Mouse (Mus musculus) embryo, embryonic 11 days (tissue): ENCODE results near the gene Stk16.

Experiments
- DNase-seq: peaks from one replicate; pipeline ENCODE4 v3.0.0-alpha.2; 2015

Gene Stk16

GRCm38 (mm10) chr1:75210136-75211087, at the start of gene Stk16, which contains the start of gene Glb1l:
Stk16 (plus strand) TSS chr1:75210838.
Glb1l (minus strand) TSS chr1:75210813.
- DNase-seq = peak; percentile 96

DNA sequence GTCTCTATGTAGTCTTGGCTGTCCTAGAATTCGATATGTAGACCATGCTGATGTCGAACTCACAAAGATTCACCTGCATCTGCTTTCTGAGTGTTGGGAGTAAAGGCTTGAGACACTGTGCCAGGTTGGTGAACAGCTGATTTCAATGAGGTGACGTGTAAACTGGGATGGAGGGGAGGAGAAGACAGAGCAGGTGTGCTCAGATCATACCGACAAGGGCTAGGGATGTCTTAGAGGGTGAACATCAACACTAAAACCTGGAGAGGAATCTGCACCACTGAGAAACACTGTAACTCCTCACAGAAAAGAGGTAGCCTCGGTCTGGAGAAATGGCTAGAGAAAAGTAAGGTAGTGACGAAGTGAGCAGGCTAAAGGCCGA, 42.6 kb upstream of the Stk16 start:
- DNase-seq = no peak

DNA sequence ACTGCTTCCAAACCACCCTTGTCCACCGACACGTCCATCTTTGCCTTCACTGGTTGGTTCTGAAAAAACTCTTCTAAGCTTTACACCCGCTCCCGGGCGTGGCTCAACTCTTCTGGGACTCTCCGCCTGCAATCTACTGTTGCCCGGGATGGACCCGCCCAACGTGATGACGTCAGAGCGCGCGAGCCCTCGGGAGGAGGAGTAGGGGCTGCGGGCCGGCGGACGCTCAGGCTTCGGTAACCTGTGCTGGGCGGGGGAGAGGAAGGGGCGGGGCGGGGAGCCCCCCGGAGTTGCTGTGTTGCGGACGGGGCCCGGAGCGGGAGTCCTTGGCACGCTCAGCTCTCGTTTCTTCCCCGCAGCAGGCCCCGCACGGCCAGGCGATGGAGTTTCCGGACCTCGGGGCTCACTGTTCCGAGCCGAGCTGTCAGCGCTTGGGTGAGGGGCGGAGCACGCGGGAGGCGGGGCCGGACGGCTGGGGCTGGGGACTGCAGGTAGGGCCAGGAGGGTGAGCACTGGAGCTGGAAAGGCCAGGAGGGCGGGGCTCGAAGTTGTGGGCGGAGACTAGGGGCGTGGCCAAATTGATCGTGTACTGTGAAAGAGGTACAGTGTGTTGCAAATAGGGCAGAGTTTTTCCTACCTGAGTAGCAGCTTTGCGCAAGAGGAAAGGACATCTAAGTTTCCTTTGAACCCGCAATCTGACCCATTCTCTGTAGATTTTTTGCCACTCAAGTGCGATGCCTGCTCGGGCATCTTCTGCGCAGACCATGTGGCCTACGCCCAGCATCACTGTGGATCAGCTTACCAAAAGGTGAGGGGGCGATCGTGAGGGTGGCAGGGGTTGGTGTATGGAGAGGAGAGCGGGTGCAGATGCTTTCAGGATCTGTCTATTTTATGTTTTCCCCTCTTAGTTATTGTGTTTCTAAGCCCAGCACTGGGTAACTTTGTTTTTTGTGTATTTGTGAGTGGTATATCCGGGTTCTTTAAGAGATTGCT, 41.9 kb upstream of the Stk16 start, which contains the start of gene Zfand2b:
Zfand2b (plus strand) TSS at position 175 of the 993 bp plus-strand sequence.
- peak; percentile 97 for DNase-seq

GRCm38 (mm10) chr1:75179334-75180104, 31.1 kb upstream of the Stk16 start:
- DNase-seq = peak; percentile 2

DNA sequence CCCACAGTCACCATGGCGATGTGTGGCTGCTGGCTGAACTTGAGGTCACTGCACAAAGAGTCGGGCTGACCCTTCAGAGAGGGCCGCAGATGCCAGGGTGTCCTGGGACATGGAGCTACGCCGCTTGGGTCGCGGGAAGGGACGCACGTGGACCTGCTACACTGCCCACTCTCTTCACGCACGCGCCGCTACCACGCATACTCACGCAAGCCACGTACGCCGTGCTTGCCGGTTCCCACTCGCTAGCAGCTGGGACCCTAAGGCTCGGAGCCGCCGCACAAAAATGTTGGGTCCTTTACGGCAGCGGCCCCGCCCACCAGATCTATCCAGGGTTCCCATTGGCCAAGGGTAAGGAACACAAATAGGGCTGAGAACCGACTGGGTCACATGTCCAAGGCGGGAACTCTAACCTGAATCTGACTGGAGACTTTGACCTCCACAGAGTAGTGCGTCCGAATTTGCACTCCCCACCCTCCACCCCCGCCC, 30.5 kb upstream of the Stk16 start, which contains the start of gene Abcb6:
Abcb6 (minus strand) TSS at position 288 of the 486 bp plus-strand sequence.
- DNase-seq = peak; percentile 96

DNA sequence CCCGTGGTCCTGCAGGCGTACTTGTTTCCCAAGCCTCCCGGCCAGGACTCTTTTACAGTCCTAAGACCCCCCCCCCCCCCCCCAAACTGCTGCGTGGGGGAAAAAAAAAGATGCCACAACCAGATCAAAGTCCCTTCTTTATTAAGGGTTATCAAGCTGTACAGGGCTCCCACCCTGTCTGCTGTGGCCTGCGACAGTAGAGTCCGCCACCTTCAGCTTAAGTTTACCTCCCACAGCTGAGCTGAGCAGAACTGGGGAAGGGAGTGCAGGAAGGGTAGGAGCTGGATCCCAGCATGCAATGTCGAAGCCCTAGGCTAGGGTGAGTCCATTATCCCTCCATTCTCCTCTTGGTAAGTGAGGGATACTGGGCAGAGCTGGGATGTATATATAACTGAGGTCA, 29.9 kb upstream of the Stk16 start:
- no peak for DNase-seq

DNA sequence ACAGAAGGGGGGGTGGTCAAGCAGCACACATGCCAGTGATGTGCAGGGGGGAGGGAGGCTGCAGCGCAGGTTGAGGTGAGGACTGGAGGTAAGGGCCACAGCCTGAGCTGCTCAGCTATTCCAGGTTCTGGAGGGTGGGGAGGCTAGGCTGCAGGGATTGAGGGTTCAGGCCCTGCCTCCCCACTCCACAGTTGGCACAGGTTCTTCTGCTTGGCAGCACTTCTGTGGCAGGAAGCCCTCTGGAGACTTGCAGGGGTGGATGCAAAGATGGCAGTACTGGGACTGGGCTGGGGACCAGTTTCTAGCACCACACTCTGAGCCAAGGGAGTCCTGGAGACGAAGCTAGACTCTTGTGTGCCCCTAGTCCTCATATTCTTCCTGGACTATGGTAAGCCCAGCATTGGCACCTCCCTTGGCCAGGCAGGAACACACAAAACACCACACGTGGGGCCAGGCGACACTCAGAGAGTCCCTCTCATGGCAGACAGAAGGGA, 29.2 kb upstream of the Stk16 start:
- no peak for DNase-seq

- DNase-seq = no peak
Observed at GRCm38 (mm10) chr1:75182160-75182559, 28.5 kb upstream of the Stk16 start.

- no peak for DNase-seq
Observed at GRCm38 (mm10) chr1:75185495-75185894, 25.1 kb upstream of the Stk16 start.

- DNase-seq = no peak
Observed at GRCm38 (mm10) chr1:75187126-75187525, 23.5 kb upstream of the Stk16 start.

- no peak for DNase-seq
Observed at GRCm38 (mm10) chr1:75187914-75188483, 22.6 kb upstream of the Stk16 start.

GRCm38 (mm10) chr1:75190577-75190976, 20.1 kb upstream of the Stk16 start:
- no peak for DNase-seq

GRCm38 (mm10) chr1:75191258-75191621, 19.4 kb upstream of the Stk16 start:
- DNase-seq = no peak

DNA sequence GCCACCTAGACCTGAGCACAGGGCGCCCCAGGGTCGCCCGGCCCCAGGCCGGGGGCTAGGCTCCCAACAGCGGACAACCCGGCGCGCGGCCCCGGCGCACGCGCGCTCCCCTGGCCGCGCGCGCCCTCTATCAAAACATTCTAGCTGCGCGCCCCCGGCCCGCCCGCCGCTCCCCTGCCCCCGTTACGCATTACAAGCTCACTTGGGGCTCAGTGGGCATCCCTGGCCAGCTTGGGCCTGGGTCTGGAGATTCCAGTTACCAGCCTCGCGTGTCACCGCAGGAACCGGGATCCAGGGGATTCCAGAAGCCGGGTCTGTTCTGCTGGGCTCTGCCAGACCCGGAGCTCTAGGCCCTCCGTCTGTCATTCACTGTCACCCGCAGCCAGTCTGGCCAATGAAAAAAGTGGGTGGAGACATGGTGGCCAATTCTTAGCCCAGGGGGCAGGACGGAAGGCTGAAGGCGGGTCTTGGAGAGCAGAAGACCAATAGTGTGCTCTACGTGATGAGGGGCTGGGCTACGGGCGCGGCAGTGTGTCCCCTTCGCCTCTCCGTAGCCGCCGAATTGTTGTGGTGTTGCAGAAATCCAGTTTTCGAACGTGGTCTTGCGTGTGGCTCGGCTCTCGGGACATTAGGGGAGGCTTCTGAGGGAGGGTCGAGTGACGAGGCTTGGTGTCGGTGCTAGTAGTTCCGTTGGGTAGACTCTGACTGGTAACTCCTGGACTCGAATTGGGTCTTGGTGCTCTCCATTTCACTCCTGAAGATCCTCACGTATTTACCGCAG, 18.8 kb upstream of the Stk16 start, which contains the start of the genes Ankzf1 and Atg9a:
Ankzf1 (plus strand) TSS at position 530 of the 781 bp plus-strand sequence.
Atg9a (minus strand) TSS at position 575 of the 781 bp plus-strand sequence.
- peak; percentile 96 for DNase-seq

DNA sequence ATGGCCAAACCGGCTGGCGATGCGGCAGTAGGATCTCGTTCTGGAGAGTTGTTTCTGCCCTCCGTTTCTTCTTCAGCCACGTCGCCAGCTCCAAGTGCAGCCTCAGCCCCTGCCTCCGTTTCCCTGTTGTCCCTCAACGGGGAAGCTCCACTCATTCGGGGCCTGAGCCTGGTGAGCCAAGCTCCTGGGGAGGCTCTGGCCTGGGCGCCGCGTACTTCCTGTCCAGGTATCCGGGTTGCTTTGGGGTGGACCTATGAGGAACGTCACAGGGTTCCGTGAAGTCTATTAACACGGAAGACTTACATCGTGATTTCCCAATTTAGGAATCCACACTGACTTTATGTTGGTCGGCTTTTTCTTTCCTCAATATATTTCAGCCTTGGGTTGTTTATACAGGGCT, 18.2 kb upstream of the Stk16 start:
- DNase-seq = peak; percentile 47

DNA sequence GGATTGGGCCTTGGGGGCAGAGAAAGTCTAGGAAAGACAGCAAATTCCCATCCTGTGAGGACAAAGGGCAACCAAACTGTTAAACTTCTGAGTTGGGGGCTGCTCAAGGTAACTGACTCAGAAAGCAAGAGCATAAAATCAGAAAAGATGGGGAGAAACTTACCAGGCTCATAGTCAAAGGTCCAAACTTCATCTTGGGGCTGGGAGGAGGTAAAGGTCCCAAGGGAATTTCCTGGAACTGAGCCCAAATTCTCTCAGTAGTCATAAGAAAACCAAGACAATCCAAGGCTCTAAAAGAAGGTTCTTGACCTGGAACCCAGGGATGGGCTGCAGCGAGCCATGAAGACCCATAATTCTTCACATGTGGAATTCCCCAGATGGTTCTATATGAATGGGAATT, 9.4 kb upstream of the Stk16 start:
- no peak for DNase-seq

GRCm38 (mm10) chr1:75208967-75209678, 1.5 kb upstream of the Stk16 start:
- DNase-seq = peak; percentile 61

DNA sequence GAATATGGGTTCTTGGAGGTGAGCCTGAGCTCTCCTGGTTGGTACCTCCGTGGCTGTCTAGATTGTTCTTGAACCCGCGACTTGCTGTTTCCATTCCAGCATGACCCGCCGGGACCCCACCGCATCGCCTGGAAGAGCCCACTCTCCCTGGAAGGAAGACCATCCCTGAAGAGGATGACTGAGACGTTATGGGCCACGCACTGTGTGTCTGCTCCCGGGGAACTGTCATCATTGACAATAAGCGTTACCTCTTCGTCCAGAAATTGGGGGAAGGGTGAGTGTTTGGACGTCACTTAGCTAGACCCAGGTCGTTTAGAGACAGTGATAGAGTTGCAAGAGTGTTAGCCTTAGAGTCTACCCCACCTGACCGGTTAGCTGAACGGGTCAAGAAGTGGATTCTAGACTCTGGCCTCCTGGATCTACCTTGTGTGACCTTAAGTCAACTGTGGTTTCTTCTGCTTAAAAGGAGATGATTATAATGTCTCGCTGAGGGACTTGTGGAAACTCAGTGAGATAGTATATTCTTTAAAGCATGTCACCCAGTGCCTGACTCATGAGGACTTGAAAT, 587 bp downstream of the Stk16 start:
- DNase-seq = no peak

GRCm38 (mm10) chr1:75212542-75212941, 1.9 kb downstream of the Stk16 start:
- DNase-seq = no peak

- DNase-seq = no peak
Observed at GRCm38 (mm10) chr1:75213096-75213495, 2.5 kb downstream of the Stk16 start.
